Mouse (Mus musculus) ES-E14 (cell line): ENCODE measurements at regions not wholly inside any gene's neighbourhood (a gene's known extent, or its start where the extent isn't known, plus 50 kb on each side); places are given as distances from the start of the nearest gene placed in this dataset.

Source experiments
- DNase-seq: peaks from one replicate; pipeline ENCODE4 v3.0.0-alpha.2; 2013; ENCODE audit warnings: low read depth, low spot score
- H3K27ac ChIP-seq: 2 replicates; pipeline ENCODE4 v1.5.1; 2012; ENCODE audit warnings: low read depth, mild to moderate bottlenecking, low read length, moderate library complexity, mixed read lengths; ENCODE audit not compliant: poor library complexity, insufficient read depth, severe bottlenecking
- H3K36me3 ChIP-seq: 2 replicates; pipeline ENCODE4 v1.6.1; 2012; ENCODE audit warnings: mild to moderate bottlenecking, low read length, moderate library complexity, mixed read lengths; ENCODE audit not compliant: control insufficient read depth, poor library complexity, insufficient read depth, severe bottlenecking
- H3K4me1 ChIP-seq, 2 experiments: fragments of 150-350 bp in 1 of 2; sonication (generic) in 1 of 2; 2 replicates each; pipeline ENCODE4 v1.6.1; 2012; ENCODE audit warnings: low read length in 2 of 2, mild to moderate bottlenecking in 1 of 2, mixed read lengths in 1 of 2; ENCODE audit not compliant: control insufficient read depth in 2 of 2, insufficient read depth in 2 of 2, poor library complexity in 1 of 2
- H3K4me3 ChIP-seq, 2 experiments: fragments of 150-350 bp in 1 of 2; sonication (generic) in 1 of 2; 2 replicates each; pipeline ENCODE4 v1.5.1; 2012; ENCODE audit warnings: low read length in 2 of 2, low read depth in 1 of 2, mild to moderate bottlenecking in 1 of 2, mixed read lengths in 1 of 2; ENCODE audit not compliant: insufficient read depth in 1 of 2, poor library complexity in 1 of 2, severe bottlenecking in 1 of 2
- H3K9ac ChIP-seq: 2 replicates; pipeline ENCODE4 v1.6.1; 2012; ENCODE audit warnings: low read depth, mild to moderate bottlenecking, low read length, mixed read lengths; ENCODE audit not compliant: poor library complexity, insufficient read depth, severe bottlenecking
- H3K9me3 ChIP-seq: fragments of 150-350 bp; sonication (generic); 2 replicates; pipeline ENCODE4 v1.6.1; 2012; ENCODE audit warnings: low read depth, mild to moderate bottlenecking, low read length; ENCODE audit not compliant: control insufficient read depth, insufficient read depth
- CHD2 ChIP-seq: IDR thresholded peaks from 2 replicates; pipeline ENCODE4 v1.6.1; 2014; ENCODE audit warnings: mild to moderate bottlenecking, low read depth, low read length, inconsistent platforms
- HCFC1 ChIP-seq: IDR thresholded peaks from 2 replicates; pipeline ENCODE4 v1.6.1; 2012; ENCODE audit warnings: low read length, inconsistent platforms, borderline replicate concordance; ENCODE audit not compliant: insufficient read depth
- MAFK ChIP-seq: IDR thresholded peaks from 2 replicates; pipeline ENCODE4 v1.6.1; 2014; ENCODE audit warnings: mild to moderate bottlenecking, low read depth, low read length, inconsistent platforms; ENCODE audit not compliant: insufficient read depth
- ZC3H11A ChIP-seq: IDR thresholded peaks from 2 replicates; pipeline ENCODE4 v1.6.1; 2012; ENCODE audit warnings: low read depth, mild to moderate bottlenecking, inconsistent platforms, low read length, borderline replicate concordance
- ZNF384 ChIP-seq: IDR thresholded peaks from 2 replicates; pipeline ENCODE4 v1.6.1; 2012; ENCODE audit warnings: low read depth, low read length, inconsistent platforms
- in situ Hi-C, 2 experiments: fragments of 600-800 bp; cut with MboI; formaldehyde crosslinking; loops; one replicate each; pipeline ENCODE4 v1.15.1; 2025; ENCODE audit warnings: low sequenced_read_pairs in 2 of 2, inconsistent platforms in 1 of 2; ENCODE audit not compliant: unreplicated experiment in 2 of 2

DNA sequence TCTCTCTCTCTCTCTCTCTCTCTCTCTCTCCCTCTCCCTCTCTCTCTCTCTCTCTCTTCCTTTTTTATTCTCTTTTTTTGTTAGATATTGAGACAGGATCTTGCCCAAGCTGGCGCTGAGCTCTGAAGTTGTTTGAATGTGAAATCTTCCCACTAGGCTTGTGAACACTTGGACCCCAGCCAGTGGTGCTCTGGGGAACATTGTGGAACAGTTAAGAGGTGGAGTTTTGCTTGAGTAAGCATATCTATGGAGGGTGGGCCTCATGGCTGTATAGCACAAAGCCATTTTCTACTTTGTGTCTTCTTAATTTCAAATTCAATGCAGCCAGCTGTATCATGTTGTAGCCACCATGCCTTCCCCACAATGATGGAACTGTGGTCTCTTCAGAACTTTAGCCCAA, 875.4 kb downstream of the Tmem114 start:
- no peak overlapping the region for H3K4me3 ChIP-seq
- no peak overlapping the region for H3K9ac ChIP-seq
- DNase-seq: no peak
- H3K36me3 ChIP-seq: no peaks in the 10 kb centered on the region
- in situ Hi-C loops: no loop called here
- no peaks in the 10 kb centered on the region for H3K4me1 ChIP-seq
- TF ChIP-seq ZC3H11A: no peak
- TF ChIP-seq HCFC1: no peak
- no peak for TF ChIP-seq ZNF384
- TF ChIP-seq MAFK: no peak
- no peak for TF ChIP-seq CHD2
- H3K27ac ChIP-seq: no peak overlapping the region
- H3K9me3 ChIP-seq: no peaks in the 10 kb centered on the region

DNA sequence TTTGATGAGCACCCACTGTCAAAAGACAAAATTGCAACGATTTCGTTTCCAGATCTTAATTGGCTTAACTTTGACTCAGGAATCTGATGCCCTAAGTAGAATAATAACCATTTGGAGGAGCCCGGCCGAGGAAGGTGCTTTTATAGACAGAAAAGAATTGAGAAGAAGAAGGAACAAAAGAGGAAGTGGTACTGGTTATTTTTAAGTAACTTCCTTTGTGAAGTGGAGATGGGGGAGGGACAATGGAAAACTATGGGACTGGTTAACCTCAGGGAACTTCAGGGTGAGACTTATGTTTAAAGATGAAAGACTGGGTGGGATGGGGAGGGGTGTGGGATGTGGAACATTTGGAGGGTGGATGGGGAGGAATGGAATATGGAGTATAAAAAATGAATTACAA, 880.9 kb downstream of the Tmem114 start:
- Histone ChIP-seq H3K9ac (no peak overlapping the region), H3K9me3 (no peaks in the 10 kb centered on the region), H3K4me3 (no peak overlapping the region), H3K27ac (no peak overlapping the region), H3K36me3 (no peaks in the 10 kb centered on the region), H3K4me1 (no peaks in the 10 kb centered on the region)
- in situ Hi-C loops: no loop called here
- no peak for DNase-seq
- TF ChIP-seq ZNF384: no peak
- TF ChIP-seq HCFC1: no peak
- TF ChIP-seq CHD2: no peak
- TF ChIP-seq ZC3H11A: no peak
- no peak for TF ChIP-seq MAFK

- H3K36me3 ChIP-seq: no peaks in the 10 kb centered on the region
- no peak overlapping the region for H3K4me3 ChIP-seq
- no peak overlapping the region for H3K9ac ChIP-seq
- no peak for DNase-seq
- H3K9me3 ChIP-seq: no peaks in the 10 kb centered on the region
- no peaks in the 10 kb centered on the region for H3K4me1 ChIP-seq
- in situ Hi-C loops: no loop called here
- TF ChIP-seq CHD2: no peak
- no peak for TF ChIP-seq ZNF384
- TF ChIP-seq ZC3H11A: no peak
- TF ChIP-seq HCFC1: no peak
- TF ChIP-seq MAFK: no peak
- no peak overlapping the region for H3K27ac ChIP-seq
Measured at GRCm38 (mm10) chr16:7529811-7530210, 895.1 kb downstream of the Tmem114 start.

- no peaks in the 10 kb centered on the region for H3K4me1 ChIP-seq
- no peak for DNase-seq
- no peak overlapping the region for H3K4me3 ChIP-seq
- no peak for TF ChIP-seq ZNF384
- no peak for TF ChIP-seq CHD2
- TF ChIP-seq MAFK: no peak
- TF ChIP-seq HCFC1: no peak
- no peak for TF ChIP-seq ZC3H11A
- no peak overlapping the region for H3K27ac ChIP-seq
- H3K36me3 ChIP-seq: no peaks in the 10 kb centered on the region
- H3K9ac ChIP-seq: no peak overlapping the region
- H3K9me3 ChIP-seq: no peaks in the 10 kb centered on the region
- in situ Hi-C loops: no loop called here
Measured at GRCm38 (mm10) chr16:7528963-7529362, 896.0 kb downstream of the Tmem114 start.
